Mouse (Mus musculus): ENCODE data around the gene Akap2.

GRCm38 (mm10) chr4:57780403-57780802, 62.9 kb downstream of the Akap2 start:
- TF ChIP-seq POLR2A (IDR thresholded peaks at IDR 0.05; ENCODE audit: borderline replicate concordance, extremely low read depth, insufficient read depth, insufficient read length, poor library complexity, severe bottlenecking) = no peak
- no peak for TF ChIP-seq CTCF (IDR thresholded peaks at IDR 0.05; ENCODE audit: borderline replicate concordance, extremely low read depth, insufficient read depth, insufficient read length)

Data from brain, embryonic 14.5 days (tissue).